Mouse (Mus musculus) megakaryocyte, embryonic 14.5 days (primary cell): ENCODE results near the gene Slc4a1.

Experiments
- FLI1 ChIP-seq: IDR thresholded peaks from 2 replicates; pipeline ENCODE4 v1.6.1; 2012; ENCODE audit warnings: low read length, inconsistent platforms, mixed read lengths
- GATA1 ChIP-seq: IDR thresholded peaks from 3 replicates; pipeline ENCODE4 v1.6.1; 2012; ENCODE audit warnings: mixed read lengths, low read length, inconsistent platforms, borderline replicate concordance

- TF ChIP-seq GATA1 (no peak), FLI1 (no peak)
Observed at GRCm38 (mm10) chr11:102320686-102321005, 45.4 kb downstream of the Slc4a1 start.
